Mouse (Mus musculus) midbrain, embryonic 14.5 days (tissue): ENCODE measurements around the gene Dph6. TPM values are rescaled to one million over a fixed set of nuclear protein-coding genes. Genes with fewer than 3 reads are reported as not detected.

Experiments
- ATAC-seq: fragments of 200-750 bp; cut with Nextera tagmentation; 2 replicates; pipeline ENCODE4 v1.8.0; 2017; ENCODE audit warnings: moderate number of reproducible peaks, moderate library complexity; ENCODE audit not compliant: low FRiP score, low TSS enrichment
- DNase-seq: peaks from one replicate; pipeline ENCODE4 v3.0.0-alpha.2; 2015
- H3K27ac ChIP-seq: fragments of 300-500 bp; sonication (generic); replicated peaks from 2 replicates; pipeline ENCODE4 v1.5.1; 2014; ENCODE audit warnings: mild to moderate bottlenecking, low read depth, low read length, moderate library complexity
- H3K27me3 ChIP-seq: fragments of 300-500 bp; sonication (generic); 2 replicates; pipeline ENCODE4 v1.6.1; 2014; ENCODE audit warnings: low read length, control low read depth, mixed read lengths; ENCODE audit not compliant: control insufficient read depth, insufficient read depth
- H3K36me3 ChIP-seq: fragments of 300-500 bp; sonication (generic); 2 replicates; pipeline ENCODE4 v1.6.1; 2014; ENCODE audit warnings: low read length, control low read depth; ENCODE audit not compliant: control insufficient read depth, insufficient read depth
- H3K4me1 ChIP-seq: fragments of 300-500 bp; sonication (generic); 2 replicates; pipeline ENCODE4 v1.6.1; 2014; ENCODE audit warnings: mild to moderate bottlenecking, antibody characterized with exemption, low read length, control low read depth; ENCODE audit not compliant: control insufficient read depth, insufficient read depth
- H3K4me2 ChIP-seq: fragments of 300-500 bp; sonication (generic); 2 replicates; pipeline ENCODE4 v1.6.1; 2014; ENCODE audit warnings: mild to moderate bottlenecking, low read length, moderate library complexity
- H3K4me3 ChIP-seq: fragments of 300-500 bp; sonication (generic); replicated peaks from 2 replicates; pipeline ENCODE4 v1.5.1; 2014; ENCODE audit warnings: low read depth, low read length
- H3K9ac ChIP-seq: fragments of 300-500 bp; sonication (generic); replicated peaks from 2 replicates; pipeline ENCODE4 v1.6.1; 2014; ENCODE audit warnings: mild to moderate bottlenecking, low read length, moderate library complexity
- H3K9me3 ChIP-seq: fragments of 300-500 bp; sonication (generic); 2 replicates; pipeline ENCODE4 v1.6.1; 2016; ENCODE audit warnings: low read length, control low read depth, mixed read lengths; ENCODE audit not compliant: control insufficient read depth
- WGBS: fragments of 180-500 bp; shearing (Covaris S2); extraction: QIAGEN DNeasy Blood & Tissue Kit; methylation state at CpG from one replicate; pipeline ENCODE4 v1.1.7; 2014; 5-methylcytosine and 5-hydroxymethylcytosine counted together
- polyA plus RNA-seq: library from polyadenylated mRNA; unstranded; fragments of >200 nt; fragmentation: Nextera tagmentation; extraction: Ambion mirVana; gene quantifications from 2 replicates; pipeline ENCODE4 v1.2.1, GENCODE M21; 2014

Dph6 gene
- polyA plus RNA-seq, 1 experiment from 2014 or later, result 14.0 TPM

GRCm38 (mm10) chr2:114599793-114600192 lies 55.0 kb downstream of the Dph6 start:
- no peak overlapping the region for H3K27ac ChIP-seq
- WGBS, result 90% methylated on average over 2 of the region's 2 CpGs
- no peak overlapping the region for H3K4me3 ChIP-seq
- H3K4me2 ChIP-seq, result no peak overlapping the region
- no peaks in the 10 kb centered on the region for H3K9me3 ChIP-seq
- ATAC-seq (no peak), DNase-seq (no peak)
- H3K4me1 ChIP-seq, result no peaks in the 10 kb centered on the region
- no peak overlapping the region for H3K9ac ChIP-seq
- H3K27me3 ChIP-seq, result no peaks in the 10 kb centered on the region
- no peaks in the 10 kb centered on the region for H3K36me3 ChIP-seq

GRCm38 (mm10) chr2:114593393-114593792 lies 61.4 kb downstream of the Dph6 start:
- H3K4me1 ChIP-seq, result no peaks in the 10 kb centered on the region
- no peaks in the 10 kb centered on the region for H3K9me3 ChIP-seq
- no peak overlapping the region for H3K4me2 ChIP-seq
- no peak overlapping the region for H3K4me3 ChIP-seq
- no peak overlapping the region for H3K9ac ChIP-seq
- ATAC-seq (no peak), DNase-seq (no peak)
- no peak overlapping the region for H3K27ac ChIP-seq
- H3K36me3 ChIP-seq, result no peaks in the 10 kb centered on the region
- 90% methylated on average over 5 of the region's 5 CpGs for WGBS
- no peaks in the 10 kb centered on the region for H3K27me3 ChIP-seq

- Histone ChIP-seq H3K4me1 (no peaks in the 10 kb centered on the region), H3K9me3 (no peaks in the 10 kb centered on the region), H3K27ac (no peak overlapping the region), H3K4me3 (no peak overlapping the region), H3K36me3 (no peaks in the 10 kb centered on the region), H3K9ac (no peak overlapping the region), H3K27me3 (no peaks in the 10 kb centered on the region), H3K4me2 (no peak overlapping the region)
- ATAC-seq (no peak), DNase-seq (peak; percentile 21)
- WGBS, result 71% methylated on average over 2 of the region's 2 CpGs
These were observed 74.0 kb downstream of the Dph6 start for GRCm38 (mm10) chr2:114580714-114581113.

GRCm38 (mm10) chr2:114543000-114543622 lies 111.7 kb downstream of the Dph6 start:
- H3K36me3 ChIP-seq, result no peaks in the 10 kb centered on the region
- WGBS, result 92% methylated on average over 2 of the region's 2 CpGs
- H3K4me3 ChIP-seq, result no peak overlapping the region
- H3K4me1 ChIP-seq, result no peaks in the 10 kb centered on the region
- no peak overlapping the region for H3K9ac ChIP-seq
- H3K27ac ChIP-seq, result no peak overlapping the region
- H3K9me3 ChIP-seq, result no peaks in the 10 kb centered on the region
- H3K27me3 ChIP-seq, result no peaks in the 10 kb centered on the region
- ATAC-seq, result no peak
- no peak for DNase-seq
- no peak overlapping the region for H3K4me2 ChIP-seq

- H3K36me3 ChIP-seq, result no peaks in the 10 kb centered on the region
- DNase-seq (no peak), ATAC-seq (no peak)
- H3K27me3 ChIP-seq, result no peaks in the 10 kb centered on the region
- H3K9me3 ChIP-seq, result no peaks in the 10 kb centered on the region
- no peaks in the 10 kb centered on the region for H3K4me1 ChIP-seq
- H3K4me3 ChIP-seq, result no peak overlapping the region
- H3K4me2 ChIP-seq, result no peak overlapping the region
- H3K27ac ChIP-seq, result no peak overlapping the region
- no peak overlapping the region for H3K9ac ChIP-seq
- WGBS, result 62% methylated on average over 2 of the region's 2 CpGs
These were observed 112.4 kb downstream of the Dph6 start for GRCm38 (mm10) chr2:114542325-114542724.

GRCm38 (mm10) chr2:114540416-114540815 lies 114.3 kb downstream of the Dph6 start:
- DNase-seq (no peak), ATAC-seq (no peak)
- H3K27me3 ChIP-seq, result no peaks in the 10 kb centered on the region
- H3K9me3 ChIP-seq, result no peaks in the 10 kb centered on the region
- H3K4me2 ChIP-seq, result no peak overlapping the region
- no peak overlapping the region for H3K4me3 ChIP-seq
- H3K4me1 ChIP-seq, result no peaks in the 10 kb centered on the region
- WGBS, result 96% methylated on average over 6 of the region's 6 CpGs
- H3K36me3 ChIP-seq, result no peaks in the 10 kb centered on the region
- H3K27ac ChIP-seq, result no peak overlapping the region
- H3K9ac ChIP-seq, result no peak overlapping the region

GRCm38 (mm10) chr2:114536032-114536431 lies 118.7 kb downstream of the Dph6 start:
- Histone ChIP-seq H3K36me3 (no peaks in the 10 kb centered on the region), H3K9me3 (no peaks in the 10 kb centered on the region), H3K27ac (no peak overlapping the region), H3K4me3 (no peak overlapping the region), H3K4me1 (no peaks in the 10 kb centered on the region), H3K4me2 (no peak overlapping the region), H3K27me3 (no peaks in the 10 kb centered on the region), H3K9ac (no peak overlapping the region)
- WGBS, result 75% methylated on average over 1 of the region's 1 CpGs
- ATAC-seq, result no peak
- DNase-seq, result no peak

- Histone ChIP-seq H3K27ac (no peak overlapping the region), H3K4me2 (no peak overlapping the region), H3K4me3 (no peak overlapping the region), H3K36me3 (no peaks in the 10 kb centered on the region), H3K27me3 (no peaks in the 10 kb centered on the region), H3K9me3 (no peaks in the 10 kb centered on the region), H3K4me1 (no peaks in the 10 kb centered on the region), H3K9ac (no peak overlapping the region)
- 93% methylated on average over 5 of the region's 5 CpGs for WGBS
- ATAC-seq (no peak), DNase-seq (no peak)
These were observed 123.6 kb downstream of the Dph6 start for GRCm38 (mm10) chr2:114531010-114531756.

- Histone ChIP-seq H3K9me3 (no peaks in the 10 kb centered on the region), H3K27me3 (no peaks in the 10 kb centered on the region), H3K9ac (no peak overlapping the region), H3K36me3 (no peaks in the 10 kb centered on the region; the same call in 1 of the 2 replicates), H3K4me2 (no peak overlapping the region), H3K4me1 (no peaks in the 10 kb centered on the region), H3K4me3 (no peak overlapping the region), H3K27ac (no peak overlapping the region)
- no peak for DNase-seq
- 91% methylated on average over 5 of the region's 5 CpGs for WGBS
- no peak for ATAC-seq
These were observed 134.3 kb downstream of the Dph6 start for GRCm38 (mm10) chr2:114520414-114520813.
